27 mouse cellular contexts compared by ENCODE assay signal in genomic region chr17:35708611-35709010, GRCm38 (mm10). TPM values are rescaled to one million over a fixed set of nuclear protein-coding genes. Genes with fewer than 3 reads are reported as not detected.
DNase-seq lines count a peak whose midpoint lies in the region; ATAC-seq lines count a peak whose summit lies in the region.
"Had no signal": no experiment of that assay in that cellular context is flagged by ENCODE, and none has a peak within 500 bp of the region (broad histone marks: within the 10 kb centered on the region; RNA-seq: fewer than 3 reads in every experiment).

No protein-coding gene starts in this region.

- H3K27me3 ChIP-seq in heart, embryonic 10.5 days (ENCODE audit: insufficient read depth, poor library complexity, severe bottlenecking), result peaks cover 6% of the 10 kb centered on the region; the same call in 1 of the 2 replicates
- H3K27me3 ChIP-seq in heart, embryonic 16.5 days (ENCODE audit: control insufficient read depth, insufficient read depth, low read length), result no peaks in the 10 kb centered on the region
- peaks cover 12% of the 10 kb centered on the region for H3K27me3 ChIP-seq in liver, embryonic 16.5 days (ENCODE audit: control insufficient read depth, insufficient read depth, low read depth, low read length)
- H3K27me3 ChIP-seq: embryonic facial prominence, embryonic 12.5 days; intestine, embryonic 15.5 days; midbrain, embryonic 13.5 days; neural tube, embryonic 13.5 days had no signal

- H3K4me2 ChIP-seq in heart, embryonic 16.5 days (ENCODE audit: low read depth, low read length), result no peak overlapping the region
- H3K4me2 ChIP-seq in liver, embryonic 16.5 days (ENCODE audit: low read depth, low read length), result no peak overlapping the region
- H3K4me2 ChIP-seq: embryonic facial prominence, embryonic 12.5 days; intestine, embryonic 15.5 days; midbrain, embryonic 13.5 days; neural tube, embryonic 13.5 days had no signal

- H3K27ac ChIP-seq in heart, embryonic 10.5 days, result peak overlapping the region; percentile 64; the same call in 1 of the 2 replicates
- H3K27ac ChIP-seq in heart, embryonic 16.5 days (ENCODE audit: low read length), result peak overlapping the region; percentile 49
- no peak overlapping the region for H3K27ac ChIP-seq in liver, embryonic 16.5 days (ENCODE audit: low read length)
- H3K27ac ChIP-seq: embryonic facial prominence, embryonic 12.5 days; gastrocnemius, adult 2 months; intestine, embryonic 15.5 days; macrophage; midbrain, embryonic 13.5 days; neural tube, embryonic 13.5 days had no signal

- WGBS in heart, embryonic 10.5 days, result 59% methylated on average over 2 of the region's 2 CpGs
- 35% methylated on average over 2 of the region's 2 CpGs for WGBS in heart, embryonic 16.5 days
- 29% methylated on average over 2 of the region's 2 CpGs for WGBS in liver, embryonic 16.5 days (ENCODE audit: insufficient replicate concordance)

- intact Hi-C loops in heart, postnatal 10 days (cut with DNase I), result no loop called here
- intact Hi-C loops in heart, postnatal 14 days (cut with DNase I), result no loop called here

- no peak for DNase-seq in heart, embryonic 10.5 days (ENCODE audit: low spot score)
- no peak for DNase-seq in heart, postnatal 10 days
- no peak for DNase-seq in heart, postnatal 14 days
- no peak for DNase-seq in liver
- DNase-seq in cerebellum, postnatal 4 days (ENCODE audit: low spot score in 2 of 2), result no peak
- DNase-seq: cerebellum, adult 8-10 months; cerebellum, postnatal 25 days; gastrocnemius, adult 2 months; gastrocnemius, postnatal 36 days; layer of hippocampus, postnatal 36 days; left cerebral cortex, postnatal 4 days; lung, adult 2 months; lung, postnatal 10 days; right cerebral cortex, postnatal 4 days; thymus, adult 18-20 months had no signal

- H3K9me3 ChIP-seq in heart, embryonic 10.5 days, result no peaks in the 10 kb centered on the region
- no peaks in the 10 kb centered on the region for H3K9me3 ChIP-seq in heart, embryonic 16.5 days (replicated peaks; ENCODE audit: control insufficient read depth, low read length)
- H3K9me3 ChIP-seq in liver, embryonic 16.5 days (replicated peaks; ENCODE audit: control insufficient read depth, low read length), result no peaks in the 10 kb centered on the region
- H3K9me3 ChIP-seq: embryonic facial prominence, embryonic 12.5 days; G1E; intestine, embryonic 15.5 days; midbrain, embryonic 13.5 days; neural tube, embryonic 13.5 days had no signal

- no peaks in the 10 kb centered on the region for H3K36me3 ChIP-seq in heart, embryonic 10.5 days
- no peaks in the 10 kb centered on the region for H3K36me3 ChIP-seq in heart, embryonic 16.5 days (ENCODE audit: control insufficient read depth, insufficient read depth)
- H3K36me3 ChIP-seq in liver, embryonic 16.5 days (ENCODE audit: control insufficient read depth, insufficient read depth), result no peaks in the 10 kb centered on the region
- H3K36me3 ChIP-seq: embryonic facial prominence, embryonic 12.5 days; G1E; intestine, embryonic 15.5 days; midbrain, embryonic 13.5 days; neural tube, embryonic 13.5 days had no signal

- H3K4me3 ChIP-seq in heart, embryonic 10.5 days, result no peak overlapping the region
- H3K4me3 ChIP-seq in heart, embryonic 16.5 days (ENCODE audit: low read length), result no peak overlapping the region
- H3K4me3 ChIP-seq in liver, embryonic 16.5 days (ENCODE audit: low read depth, low read length), result no peak overlapping the region
- H3K4me3 ChIP-seq: embryonic facial prominence, embryonic 12.5 days; erythroblast, embryonic 14.5 days; gastrocnemius, adult 2 months; intestine, embryonic 15.5 days; midbrain, embryonic 13.5 days; neural tube, embryonic 13.5 days had no signal

- no peak overlapping the region for H3K9ac ChIP-seq in heart, embryonic 16.5 days (ENCODE audit: low read length)
- H3K9ac ChIP-seq in liver, embryonic 16.5 days (ENCODE audit: low read depth, low read length), result no peak overlapping the region
- H3K9ac ChIP-seq: embryonic facial prominence, embryonic 12.5 days; intestine, embryonic 15.5 days; midbrain, embryonic 13.5 days; neural tube, embryonic 13.5 days had no signal

- peaks cover 67% of the 10 kb centered on the region for H3K4me1 ChIP-seq in heart, embryonic 10.5 days
- peaks cover 50% of the 10 kb centered on the region for H3K4me1 ChIP-seq in heart, embryonic 16.5 days (ENCODE audit: control insufficient read depth, insufficient read depth, low read length)
- no peaks in the 10 kb centered on the region; the same call in 1 of the 2 replicates for H3K4me1 ChIP-seq in liver, embryonic 16.5 days (ENCODE audit: control insufficient read depth, low read depth, low read length)

- ATAC-seq in heart, embryonic 16.5 days (replicated peaks; ENCODE audit: extremely low read depth, insufficient read depth, low FRiP score), result no peak
- peak; percentile 75; the same call in 1 of the 2 replicates for ATAC-seq in liver, embryonic 16.5 days (ENCODE audit: low read depth)
- ATAC-seq: forebrain, embryonic 16.5 days; hindbrain, embryonic 16.5 days; intestine, embryonic 15.5 days; midbrain, embryonic 13.5 days had no signal

RNA-seq across cellular contexts. Expression of gene Ddr1, which starts 4.2 kb away (rescaled TPM):
- 109 and 158 TPM in 2 replicates for polyA plus RNA-seq in heart, embryonic 10.5 days (2016; fragmentation: Nextera tagmentation; extraction: Ambion mirVana)
- total RNA-seq in heart, postnatal 10 days (2021), result 10 to 100 TPM; 56.8 to 66.6 TPM
- 110 and 129 TPM in 2 replicates for polyA plus RNA-seq in heart, embryonic 16.5 days (2015; fragmentation: Nextera tagmentation; extraction: Ambion mirVana)
- total RNA-seq in heart, postnatal 14 days (2021), result 10 to 100 TPM; 40.1 to 44.1 TPM
- 2.9 and 4.1 TPM in 2 replicates for polyA plus RNA-seq in liver, embryonic 16.5 days (2015; fragmentation: Nextera tagmentation; extraction: Ambion mirVana)
- total RNA-seq: G1E; megakaryocyte-erythroid progenitor cell, adult 5-6 weeks had no signal
- polyA plus RNA-seq: erythroblast, embryonic 14.5 days had no signal

RNA-seq across cellular contexts. Expression of gene Gtf2h4, which starts 35.1 kb away (rescaled TPM):
- polyA plus RNA-seq in heart, embryonic 10.5 days (2016; fragmentation: Nextera tagmentation; extraction: Ambion mirVana), result 34.7 and 43.5 TPM in 2 replicates
- 10 to 100 TPM; 15.5 to 18.7 TPM for total RNA-seq in heart, postnatal 10 days (2021)
- polyA plus RNA-seq in heart, embryonic 16.5 days (2015; fragmentation: Nextera tagmentation; extraction: Ambion mirVana), result 29.6 and 30.8 TPM in 2 replicates
- 10 to 100 TPM; 16.8 to 23.2 TPM for total RNA-seq in heart, postnatal 14 days (2021)
- 21.4 and 21.6 TPM in 2 replicates for polyA plus RNA-seq in liver, embryonic 16.5 days (2015; fragmentation: Nextera tagmentation; extraction: Ambion mirVana)

RNA-seq across cellular contexts. Expression of gene Vars2, which starts 41.2 kb away (rescaled TPM):
- 17.5 and 18.6 TPM in 2 replicates for polyA plus RNA-seq in heart, embryonic 10.5 days (2016; fragmentation: Nextera tagmentation; extraction: Ambion mirVana)
- 10 to 100 TPM; 25.2 to 34.0 TPM for total RNA-seq in heart, postnatal 10 days (2021)
- 12.8 and 17.1 TPM in 2 replicates for polyA plus RNA-seq in heart, embryonic 16.5 days (2015; fragmentation: Nextera tagmentation; extraction: Ambion mirVana)
- 10 to 100 TPM; 29.6 to 30.7 TPM for total RNA-seq in heart, postnatal 14 days (2021)
- polyA plus RNA-seq in liver, embryonic 16.5 days (2015; fragmentation: Nextera tagmentation; extraction: Ambion mirVana), result 4.9 and 6.5 TPM in 2 replicates

Comparison
In these comparisons a context has a peak if more than half of its experiments do, and no peak if none do; other contexts are left out.
1. RNA of gene Ddr1, which starts 4.2 kb away (polyA plus RNA-seq): 110 to 129 TPM in heart, embryonic 16.5 days and 109 to 158 TPM in heart, embryonic 10.5 days; 2.9 to 4.1 TPM in liver, embryonic 16.5 days; every median in the first group is over 10 times any median in the second.